Mouse (Mus musculus) heart, postnatal 10 days (tissue): ENCODE results near the gene Esyt1. TPM values are rescaled to one million over a fixed set of nuclear protein-coding genes. Genes with fewer than 3 reads are reported as not detected.
A peak's percentile ranks its signal among the peaks of the same experiment; 100 is the strongest.
"Not testable (repeated sequence)": the region's sequence is repeated elsewhere in the genome, so short reads cannot be mapped to it uniquely, and the experiment has no call there.

ENCODE experiments used
- DNase-seq, 2 experiments: peaks; one replicate each; pipeline ENCODE4 v3.0.0; 2021
- intact Hi-C: fragments of 180-260 bp; cut with DNase I; formaldehyde crosslinking; loops from one replicate; pipeline ENCODE4 v1.15.1; 2025
- total RNA-seq, 2 experiments: library from RNA; stranded (reverse); gene quantifications; 2 replicates each; pipeline ENCODE4 v1.2.3; 2021

Esyt1 gene
- 10 to 100 TPM; 28.5 to 29.9 TPM for total RNA-seq

DNA sequence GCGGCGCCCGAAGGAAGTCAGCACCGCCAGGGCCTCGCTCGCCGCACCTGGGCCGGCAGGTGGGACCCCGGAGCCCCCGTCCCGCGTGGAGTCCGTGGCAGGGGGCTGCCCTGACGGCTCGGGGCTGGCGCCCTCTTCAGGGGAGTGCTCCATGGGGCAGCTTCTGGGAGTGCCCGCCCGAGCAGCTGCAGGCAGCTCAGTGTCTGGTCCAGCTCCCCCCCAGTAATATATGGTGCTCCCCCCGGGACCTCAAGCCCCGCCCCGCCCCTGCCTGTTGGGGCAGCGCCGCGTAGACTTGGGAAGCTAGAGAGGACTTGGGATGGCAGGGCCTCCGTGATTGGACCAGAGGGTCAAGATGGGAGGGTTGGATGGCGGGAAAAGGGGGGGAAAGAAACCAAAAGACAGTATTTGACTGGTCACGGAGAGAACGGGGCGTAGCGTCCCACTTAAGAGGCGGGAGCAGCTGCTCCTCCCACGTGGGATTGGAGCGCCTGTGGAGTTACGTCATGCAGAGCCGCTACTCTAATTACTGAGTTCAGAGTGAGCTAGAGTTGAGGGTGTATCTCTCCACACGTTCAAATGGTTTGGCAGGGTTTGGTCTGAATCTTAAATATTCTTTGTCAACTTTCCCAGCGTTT is at the start of gene Esyt1:
Esyt1 (minus strand) TSS at position 201 of the 638 bp plus-strand sequence.
- DNase-seq: peak; percentile 95 to 97
- intact Hi-C loops: loop anchor here (2.0 kb wide), 2 partner anchors 27 to 65 kb away; partner anchors contain the start of gene Myl6b

DNA sequence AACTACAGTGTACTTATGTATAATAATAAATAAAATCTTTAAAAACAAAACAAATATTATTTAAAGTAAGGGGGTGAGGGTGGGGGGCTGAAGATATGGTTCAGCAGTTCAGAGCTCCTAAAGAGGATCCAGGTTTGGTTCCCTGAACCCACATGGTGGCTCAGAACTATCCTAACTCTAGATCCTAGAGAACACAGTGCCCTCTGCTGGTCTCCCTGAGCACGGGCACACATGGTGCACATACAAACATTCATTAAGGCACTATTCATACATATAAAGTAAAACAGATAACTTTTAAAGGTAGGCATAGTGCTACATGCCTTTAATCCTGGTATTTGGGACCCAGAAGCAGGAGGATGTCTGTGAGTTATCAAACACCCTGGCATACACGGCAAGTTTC is 49.4 kb upstream of the Esyt1 start:
- intact Hi-C loops: no loop called here
- no peak for DNase-seq

GRCm38 (mm10) chr10:128565788-128566531 is 40.3 kb upstream of the Esyt1 start, which contains the start of gene Pa2g4:
Gene Pa2g4 (minus strand): TSS chr10:128565987.
- DNase-seq: peak; percentile 99
- intact Hi-C loops: loop anchor here (5.0 kb wide), 3 partner anchors 46 to 106 kb away; partner anchors contain the start of genes Rps26 and Suox

DNA sequence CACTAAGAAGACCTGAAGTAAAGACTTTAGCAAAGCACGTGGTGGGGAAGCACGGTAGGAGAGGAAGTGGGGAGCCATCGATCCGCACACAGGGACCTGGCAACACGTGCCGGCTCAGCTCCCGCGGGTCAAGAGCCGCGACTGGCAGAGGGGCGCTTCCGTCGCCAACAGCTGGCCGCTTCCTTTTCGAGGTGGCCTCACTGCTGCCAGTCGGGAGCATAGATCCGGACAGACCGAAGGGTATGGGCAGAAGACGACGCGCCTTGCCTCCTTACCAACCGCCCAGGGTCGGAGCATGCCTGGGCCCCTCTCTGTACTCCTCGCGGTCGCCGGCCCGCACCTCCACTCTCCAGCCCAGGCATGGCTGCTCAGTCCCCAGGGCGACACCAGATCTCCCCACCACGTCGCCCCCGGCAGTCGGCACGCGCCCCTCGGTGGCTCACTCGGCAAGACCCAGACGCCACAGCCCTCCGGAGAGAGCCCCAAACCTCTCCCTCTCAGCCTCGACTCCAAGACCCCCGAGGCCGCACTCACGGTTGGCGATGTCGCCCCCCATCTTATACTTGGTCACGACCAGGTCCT is 39.6 kb upstream of the Esyt1 start:
- intact Hi-C loops: loop anchor here (5.0 kb wide), 3 partner anchors 47 to 107 kb away; partner anchors contain the start of genes Rps26 and Suox
- DNase-seq: no peak

DNA sequence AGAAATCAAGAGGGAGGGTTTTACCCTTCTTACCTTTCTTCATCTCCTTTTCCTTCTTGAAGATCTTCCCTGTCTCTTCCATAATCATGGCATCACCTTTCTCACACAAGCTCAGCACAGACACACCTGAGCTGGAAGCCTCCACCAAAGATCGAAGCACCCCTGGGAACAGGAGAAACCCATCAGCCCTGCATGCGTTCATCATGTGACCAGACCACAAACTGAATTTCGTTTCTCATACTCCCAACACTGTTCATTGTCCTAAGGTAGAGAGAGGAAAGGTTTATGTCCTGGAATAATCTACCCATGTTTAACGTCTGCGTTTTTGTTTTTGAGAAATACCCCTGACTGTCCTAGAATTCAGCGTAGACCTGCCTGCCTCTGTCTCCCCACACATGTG is 37.9 kb upstream of the Esyt1 start:
- intact Hi-C loops: no loop called here
- DNase-seq: no peak

DNA sequence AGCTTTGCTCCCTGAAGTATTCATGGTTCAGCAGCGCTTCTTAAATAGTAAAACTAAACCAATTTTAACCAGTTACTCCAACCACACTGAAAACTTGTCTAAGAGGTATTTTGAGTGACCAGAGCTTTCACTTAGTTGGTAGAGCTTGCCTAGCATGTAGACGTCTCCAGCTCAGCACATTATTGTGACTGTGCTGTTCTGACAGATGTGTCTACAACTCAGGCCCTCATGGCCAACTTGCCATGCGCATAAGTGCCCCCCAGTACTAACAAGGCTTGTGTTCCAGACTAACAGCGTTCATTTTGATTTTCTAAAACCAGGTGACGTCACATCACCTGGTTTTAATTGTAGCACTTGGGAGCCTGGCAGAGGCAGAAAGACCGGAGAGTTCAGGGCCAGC is 31.3 kb upstream of the Esyt1 start:
- intact Hi-C loops: loop anchor here (5.0 kb wide), 1 partner anchor 35 kb away; no protein-coding TSS in a partner anchor
- no peak for DNase-seq

- intact Hi-C loops: loop anchor here (5.0 kb wide), 1 partner anchor 36 kb away; no protein-coding TSS in a partner anchor
- DNase-seq: no peak
Measured at GRCm38 (mm10) chr10:128556286-128556685, 30.6 kb upstream of the Esyt1 start.

- not testable (repeated sequence) for DNase-seq
- intact Hi-C loops: loop anchor here (5.0 kb wide), 1 partner anchor 37 kb away; no protein-coding TSS in a partner anchor
Measured at GRCm38 (mm10) chr10:128555567-128555966, 29.9 kb upstream of the Esyt1 start.

DNA sequence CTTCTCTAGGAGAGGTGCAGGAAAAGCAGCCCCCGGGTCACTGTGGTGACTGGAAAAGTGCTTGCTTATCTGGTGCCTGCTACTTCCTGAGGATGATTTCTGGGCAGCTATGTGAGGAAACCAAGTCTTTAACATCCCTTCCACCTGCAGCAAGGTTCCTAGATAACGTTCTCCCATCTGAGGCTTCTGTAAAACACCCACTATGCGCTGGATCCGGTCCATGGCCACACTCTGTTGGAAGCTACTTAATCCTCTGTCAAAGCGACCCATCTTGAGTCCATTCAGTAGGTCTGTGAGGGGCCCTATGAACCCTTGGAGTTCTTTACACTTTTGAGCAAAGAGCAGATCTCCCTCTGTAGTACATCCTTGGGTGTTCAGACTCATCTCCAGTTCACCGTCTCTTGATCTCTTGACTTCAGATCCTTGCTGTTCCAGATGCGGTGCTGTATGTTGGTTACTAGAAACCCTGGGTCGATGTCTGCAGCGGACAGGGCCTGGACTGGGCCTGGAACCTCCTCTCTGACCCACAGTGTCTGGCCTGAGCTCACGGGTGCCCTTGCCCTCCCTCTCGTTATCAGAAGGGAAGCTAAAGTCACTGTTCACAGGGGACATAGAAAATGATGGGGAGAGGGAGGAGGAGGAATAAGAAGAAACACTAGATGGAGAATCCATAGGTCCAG is 24.6 kb upstream of the Esyt1 start:
- DNase-seq, intact Hi-C loops: not testable (repeated sequence)

DNA sequence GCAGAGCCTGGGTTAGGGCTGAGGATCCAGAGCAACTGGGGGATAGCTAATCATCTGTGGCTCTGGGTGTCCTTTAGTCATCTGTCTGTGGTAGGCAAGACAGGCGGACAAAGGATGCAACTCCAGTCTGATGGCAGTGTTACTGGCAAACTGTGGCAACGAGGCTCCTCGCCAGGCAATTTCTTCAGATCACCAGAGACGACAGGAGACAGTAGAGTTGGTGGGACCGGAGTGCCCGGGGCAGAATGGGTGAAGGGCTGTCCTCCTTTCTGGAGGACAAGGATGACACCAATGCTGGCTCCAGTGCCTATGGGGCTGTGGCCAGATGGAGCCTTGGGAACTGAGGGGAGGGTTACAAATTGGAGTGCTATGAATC is 24.0 kb upstream of the Esyt1 start:
- intact Hi-C loops: not testable (repeated sequence)
- peak in 1 of 2 experiments; percentile 29 for DNase-seq

DNA sequence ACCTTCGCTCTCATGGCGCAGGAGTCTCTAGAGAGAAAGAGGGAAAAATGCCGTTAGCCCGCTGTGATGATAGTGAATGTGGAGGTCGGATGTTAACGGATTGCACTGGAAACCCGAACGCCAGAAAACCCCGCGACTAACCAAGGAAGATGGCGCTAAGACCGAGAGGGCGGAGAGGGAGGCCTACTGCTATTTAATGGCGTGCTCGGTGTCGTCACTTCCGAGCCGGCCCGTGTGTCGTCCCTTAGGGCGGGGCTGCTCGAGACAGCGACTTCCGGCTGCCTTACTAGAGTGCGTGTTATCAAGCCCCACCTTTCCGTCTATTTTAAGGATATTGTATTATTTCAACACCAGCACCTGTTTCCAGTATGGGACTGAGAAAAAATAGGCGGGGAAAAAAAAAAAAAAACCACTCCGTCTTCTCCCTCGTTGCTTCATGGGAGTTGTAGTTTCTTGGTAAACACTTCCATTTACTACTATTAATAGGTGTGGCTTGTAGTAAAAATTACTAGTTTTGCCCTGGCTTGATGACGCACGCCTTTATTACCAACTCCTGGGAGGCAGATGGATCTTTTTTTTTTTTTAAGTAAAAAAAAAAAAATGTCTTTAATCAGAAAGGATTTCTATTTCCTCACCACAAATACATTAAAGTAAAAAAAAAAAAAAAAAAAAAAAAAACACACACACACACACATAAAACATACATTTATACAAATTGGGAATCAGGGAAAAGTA is 23.4 kb upstream of the Esyt1 start, which contains the start of gene Rpl41:
Rpl41 (minus strand) TSS at position 359 of the 735 bp plus-strand sequence.
- intact Hi-C loops: no loop called here
- peak; percentile 95 to 96 for DNase-seq

DNA sequence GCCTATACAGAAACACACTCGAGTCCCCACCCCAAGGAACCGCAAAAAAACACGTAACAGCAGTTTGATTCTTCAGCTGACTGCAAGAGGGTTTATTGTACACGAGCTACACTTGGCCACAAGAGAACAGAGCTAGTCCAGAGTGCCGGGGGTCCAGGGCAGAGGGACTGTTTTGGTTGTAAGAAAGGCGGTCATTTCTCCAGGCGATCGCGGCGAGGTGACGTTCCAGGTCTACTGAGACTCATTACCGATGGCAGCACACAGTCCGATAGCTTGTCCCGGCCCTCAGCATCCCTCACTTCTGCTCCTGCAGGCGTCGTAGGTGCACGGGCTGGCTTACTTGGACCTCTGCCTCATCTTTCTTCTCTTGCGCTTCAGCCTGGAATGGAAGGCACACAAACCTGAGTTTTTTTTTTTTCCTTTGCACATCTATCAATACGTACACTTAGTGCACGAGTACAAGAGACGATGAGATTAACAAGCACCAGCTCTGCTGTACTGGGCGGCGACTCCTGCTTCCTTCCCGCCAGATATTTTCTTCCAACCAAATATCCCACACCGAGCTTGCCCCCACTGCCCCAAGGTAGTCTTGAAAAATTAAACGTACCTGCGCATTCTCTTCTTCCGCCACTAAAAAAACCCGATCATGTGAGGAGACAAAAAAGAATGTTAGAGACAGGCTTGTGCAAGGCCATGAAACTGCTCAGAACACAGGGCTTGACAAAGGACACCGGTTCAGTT is 22.6 kb upstream of the Esyt1 start:
- intact Hi-C loops, DNase-seq: not testable (repeated sequence)

- intact Hi-C loops: no loop called here
- peak; percentile 95 to 97 for DNase-seq
Measured at GRCm38 (mm10) chr10:128547361-128548032, 21.8 kb upstream of the Esyt1 start, which contains the start of gene Zc3h10. Gene Zc3h10 (minus strand): TSS chr10:128547774.

GRCm38 (mm10) chr10:128546787-128547186 is 21.1 kb upstream of the Esyt1 start:
- DNase-seq: no peak
- intact Hi-C loops: loop anchor here (1.0 kb wide), 1 partner anchor 87 kb away; the partner anchor contains the start of gene Smarcc2

DNA sequence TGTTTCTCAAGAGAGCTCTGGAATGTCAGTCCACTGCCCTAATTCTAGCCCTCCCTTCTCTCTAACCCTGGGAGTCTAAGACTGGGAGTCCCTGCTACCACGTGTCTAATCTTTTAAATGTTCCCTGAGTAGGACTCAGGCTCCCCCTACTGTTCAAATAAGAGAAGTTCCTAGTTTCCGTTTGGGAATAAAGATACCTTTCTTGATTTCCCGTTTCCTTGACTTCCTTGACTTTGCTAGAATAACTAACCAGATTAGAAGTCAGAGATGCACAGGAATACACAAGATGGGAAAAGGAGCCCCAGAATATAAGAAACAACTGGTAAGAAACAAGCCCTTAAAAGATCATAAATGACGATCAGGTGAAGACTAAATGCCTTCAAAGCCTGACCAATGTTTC is 20.7 kb upstream of the Esyt1 start:
- intact Hi-C loops: loop anchor here (1.0 kb wide), 1 partner anchor 87 kb away; the partner anchor contains the start of gene Smarcc2
- peak; percentile 48 to 50 for DNase-seq

GRCm38 (mm10) chr10:128545570-128545898 is 19.9 kb upstream of the Esyt1 start:
- DNase-seq: no peak
- intact Hi-C loops: no loop called here

DNA sequence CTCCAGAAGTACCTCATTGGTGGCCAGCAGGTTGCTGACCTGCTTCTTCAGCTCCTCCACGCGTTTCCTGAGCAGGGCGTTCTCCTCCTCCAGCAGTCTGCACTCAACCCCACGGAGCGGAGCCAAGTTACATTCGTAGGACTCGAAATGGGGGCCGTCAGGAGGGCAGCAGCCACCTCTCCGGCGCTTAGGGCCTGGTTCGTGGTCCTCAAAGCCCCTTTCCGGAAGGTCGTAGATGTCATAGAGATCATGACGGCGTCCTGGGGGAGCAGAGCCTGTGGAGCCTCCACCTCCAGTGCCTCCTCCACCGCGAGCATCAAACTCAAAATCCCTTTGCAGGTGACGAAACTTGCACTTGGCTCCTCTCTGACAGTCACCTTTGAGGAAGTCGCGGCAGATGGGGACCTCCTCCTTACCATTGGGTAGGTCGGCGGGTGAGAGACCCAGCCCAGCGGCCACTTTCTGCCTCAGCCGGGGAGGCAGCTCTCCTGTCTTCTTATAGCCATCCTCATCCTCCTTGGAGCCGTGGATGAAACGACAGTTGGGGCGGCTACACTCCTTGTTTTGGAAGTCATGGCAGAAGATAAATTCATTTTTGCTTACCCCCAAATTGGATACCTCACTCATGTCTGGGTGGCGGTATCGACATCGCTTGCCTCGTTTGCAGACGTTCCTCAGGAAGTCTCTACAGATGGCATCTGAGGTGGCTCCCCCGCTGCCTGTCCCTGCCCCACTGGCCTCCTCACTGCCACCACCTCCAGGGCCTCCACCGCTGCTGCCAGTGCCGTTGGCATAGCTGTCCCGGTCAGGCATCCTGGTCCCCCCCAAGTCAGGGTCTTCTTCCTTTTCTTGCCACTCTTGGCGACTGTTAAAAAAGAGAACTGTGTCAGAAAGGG is 19.3 kb upstream of the Esyt1 start:
- intact Hi-C loops: loop anchor here (5.0 kb wide), 1 partner anchor 178 kb away; the partner anchor contains the start of gene Coq10a
- no peak for DNase-seq
